In the genomic region with DNA sequence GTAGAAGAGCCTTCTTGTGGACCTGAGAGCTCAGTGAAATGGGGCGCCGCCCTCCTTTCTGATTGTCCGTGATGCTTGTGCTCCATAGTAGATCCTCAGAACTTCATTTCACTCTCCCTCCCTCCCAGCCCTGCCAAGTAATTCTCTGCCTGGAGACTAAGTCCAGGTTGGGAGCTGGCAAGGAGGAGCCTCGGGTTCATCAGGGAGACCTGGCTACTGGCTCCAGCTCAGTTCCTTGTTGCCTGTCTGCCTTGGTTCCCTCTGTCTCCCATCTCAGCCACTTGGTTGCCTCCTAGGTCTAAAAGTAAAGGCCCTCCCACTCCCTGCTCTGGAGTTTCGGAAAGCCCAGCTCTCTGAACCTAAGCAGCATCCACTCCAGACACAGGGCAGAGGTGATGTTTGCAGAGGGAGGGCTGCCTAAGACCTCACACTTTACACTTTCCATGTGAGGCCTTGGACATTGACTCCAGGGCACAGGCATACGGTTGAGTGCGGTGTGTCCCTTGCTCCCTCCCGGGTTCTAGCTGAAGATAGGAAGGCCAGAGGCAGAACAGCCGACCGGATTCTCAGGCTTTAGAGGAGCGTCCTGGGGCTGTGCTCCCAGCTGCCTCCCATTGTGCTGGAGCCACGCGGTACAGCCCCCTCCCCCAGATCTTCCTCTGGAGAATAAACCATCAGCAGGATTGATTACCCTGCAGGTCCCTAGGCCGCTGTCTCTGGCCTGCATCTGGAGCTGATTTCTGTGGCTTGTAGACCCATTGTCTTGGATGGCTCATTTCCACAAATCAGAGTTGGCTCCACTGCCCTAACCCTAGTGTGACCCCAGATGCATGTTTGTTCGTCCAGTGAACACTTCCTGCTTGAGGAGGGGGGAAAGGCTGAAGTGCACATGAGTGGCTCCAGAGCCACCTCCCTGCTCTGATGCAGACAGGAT, we compare ENCODE assay signal across 8 mouse cellular contexts.
DNase-seq lines count a peak whose midpoint lies in the region; ATAC-seq and TF ChIP-seq lines count a peak whose summit lies in the region.

No protein-coding gene starts in this region.

- peak; percentile 38; the same call in 1 of the 2 replicates for ATAC-seq in lung, embryonic 15.5 days (ENCODE audit: borderline replicate concordance, extremely low read depth, low FRiP score, low TSS enrichment)
- ATAC-seq in liver, embryonic 13.5 days (ENCODE audit: low read depth) = peak; percentile 45; the same call in 1 of the 2 replicates
- no peak for ATAC-seq in activated CD4-positive, CD25-positive, alpha-beta regulatory T cell, adult 4 months

- 27% methylated on average over 15 of the region's 15 CpGs for WGBS in lung, embryonic 15.5 days
- WGBS in liver, embryonic 13.5 days (ENCODE audit: insufficient replicate concordance) = 63% methylated on average over 15 of the region's 15 CpGs
- WGBS in thymus, adult 2 months = 97% methylated on average over 15 of the region's 15 CpGs

- intact Hi-C loops in heart, postnatal 25 days (cut with DNase I) = loop anchor here (5.0 kb wide), 1 partner anchor 81 kb away; a partner anchor contains a TSS

- no peak overlapping the region for H3K4me3 ChIP-seq in lung, embryonic 15.5 days
- H3K4me3 ChIP-seq in liver, embryonic 13.5 days (replicated peaks) = no peak overlapping the region
- no peak overlapping the region for H3K4me3 ChIP-seq in thymus, adult 2 months (ENCODE audit: control insufficient read depth, insufficient read depth, low read length)

- no peaks in the 10 kb centered on the region for H3K27me3 ChIP-seq in lung, embryonic 15.5 days
- no peaks in the 10 kb centered on the region for H3K27me3 ChIP-seq in liver, embryonic 13.5 days
- H3K27me3 ChIP-seq in thymus, adult 2 months (ENCODE audit: control insufficient read depth, insufficient read depth, low read length) = no peaks in the 10 kb centered on the region

- TF ChIP-seq CTCF in thymus, adult 2 months (IDR thresholded peaks at IDR 0.05; ENCODE audit: borderline replicate concordance, control insufficient read depth, extremely low read depth, insufficient read depth, low read length, poor library complexity) = no peak

- no peak for TF ChIP-seq POLR2A in thymus, adult 2 months (IDR thresholded peaks at IDR 0.05; ENCODE audit: control insufficient read depth, extremely low read depth, insufficient read depth, low read length, poor library complexity)

- no peaks in the 10 kb centered on the region for H3K36me3 ChIP-seq in lung, embryonic 15.5 days
- H3K36me3 ChIP-seq in liver, embryonic 13.5 days = 0 out of 2 replicates have a peak, but pooled peaks cover 7% of the 10 kb centered on the region
- no peaks in the 10 kb centered on the region for H3K36me3 ChIP-seq in thymus, adult 2 months (ENCODE audit: control insufficient read depth, insufficient read depth, low read length)

- peak overlapping the region; percentile 75 for H3K27ac ChIP-seq in lung, embryonic 15.5 days
- H3K27ac ChIP-seq in liver, embryonic 13.5 days = peak overlapping the region; percentile 60
- no peak overlapping the region for H3K27ac ChIP-seq in thymus, adult 2 months (ENCODE audit: control insufficient read depth, insufficient read depth, low read length)

- peaks cover 64% of the 10 kb centered on the region for H3K4me1 ChIP-seq in lung, embryonic 15.5 days
- H3K4me1 ChIP-seq in liver, embryonic 13.5 days (replicated peaks) = peaks cover 91% of the 10 kb centered on the region
- H3K4me1 ChIP-seq in thymus, adult 2 months (replicated peaks; ENCODE audit: control insufficient read depth, insufficient read depth, low read length) = peaks cover 12% of the 10 kb centered on the region

- DNase-seq in lung, postnatal 14 days = no peak
- DNase-seq in heart, postnatal 25 days (ENCODE audit: low spot score) = peak; percentile 21
- no peak for DNase-seq in liver, embryonic 13.5 days
- peak; percentile 88 for DNase-seq in yolk sac, embryonic 10.5 days (ENCODE audit: low spot score)
- no peak for DNase-seq in thymus, adult 2 months
- no peak for DNase-seq in frontal cortex, postnatal 25 days (ENCODE audit: low spot score in 2 of 2)

- H3K9ac ChIP-seq in lung, embryonic 15.5 days = no peak overlapping the region
- H3K9ac ChIP-seq in liver, embryonic 13.5 days = no peak overlapping the region

- H3K4me2 ChIP-seq in lung, embryonic 15.5 days = no peak overlapping the region
- no peak overlapping the region for H3K4me2 ChIP-seq in liver, embryonic 13.5 days

- no peaks in the 10 kb centered on the region for H3K9me3 ChIP-seq in lung, embryonic 15.5 days
- H3K9me3 ChIP-seq in liver, embryonic 13.5 days (replicated peaks) = no peaks in the 10 kb centered on the region

Comparison
In these comparisons a context has a peak if more than half of its experiments do, and no peak if none do; other contexts are left out.
1. DNase-seq: peak in heart, postnatal 25 days (single experiment) and yolk sac, embryonic 10.5 days (single experiment); none in lung, postnatal 14 days (single experiment), liver, embryonic 13.5 days (single experiment), thymus, adult 2 months (single experiment) and frontal cortex, postnatal 25 days (0 of 2).